Mouse (Mus musculus) lung, embryonic 16.5 days (tissue): ENCODE results near the gene Csdc2. TPM values are rescaled to one million over a fixed set of nuclear protein-coding genes. Genes with fewer than 3 reads are reported as not detected.
"Not testable (repeated sequence)": the region's sequence is repeated elsewhere in the genome, so short reads cannot be mapped to it uniquely, and the experiment has no call there.

Experiments
- ATAC-seq: fragments of 200-750 bp; cut with Nextera tagmentation; 2 replicates; pipeline ENCODE4 v1.8.0; 2017; ENCODE audit warnings: low read depth, mild to moderate bottlenecking, moderate library complexity
- H3K27ac ChIP-seq: fragments of 300-500 bp; sonication (generic); 2 replicates; pipeline ENCODE4 v1.5.1; 2014; ENCODE audit warnings: mild to moderate bottlenecking, control low read depth, low read length
- H3K27me3 ChIP-seq: fragments of 300-500 bp; sonication (generic); 2 replicates; pipeline ENCODE4 v1.6.1; 2014; ENCODE audit warnings: low read depth, low read length, mixed read lengths; ENCODE audit not compliant: control insufficient read depth, insufficient read depth
- H3K36me3 ChIP-seq: fragments of 300-500 bp; sonication (generic); 2 replicates; pipeline ENCODE4 v1.6.1; 2014; ENCODE audit warnings: low read length; ENCODE audit not compliant: control insufficient read depth, insufficient read depth
- H3K4me1 ChIP-seq: fragments of 300-500 bp; sonication (generic); replicated peaks from 2 replicates; pipeline ENCODE4 v1.6.1; 2014; ENCODE audit warnings: low read length, mixed read lengths; ENCODE audit not compliant: control insufficient read depth, insufficient read depth
- H3K4me2 ChIP-seq: fragments of 300-500 bp; sonication (generic); 2 replicates; pipeline ENCODE4 v1.6.1; 2014; ENCODE audit warnings: low read depth, low read length, control low read depth
- H3K4me3 ChIP-seq: fragments of 300-500 bp; sonication (generic); 2 replicates; pipeline ENCODE4 v1.5.1; 2014; ENCODE audit warnings: mild to moderate bottlenecking, low read length, control low read depth
- H3K9ac ChIP-seq: fragments of 300-500 bp; sonication (generic); 2 replicates; pipeline ENCODE4 v1.6.1; 2014; ENCODE audit warnings: low read length, control low read depth
- H3K9me3 ChIP-seq: fragments of 300-500 bp; sonication (generic); 2 replicates; pipeline ENCODE4 v1.6.1; 2016; ENCODE audit warnings: low read length; ENCODE audit not compliant: control insufficient read depth
- WGBS: fragments of 180-500 bp; shearing (Covaris S2); extraction: QIAGEN DNeasy Blood & Tissue Kit; methylation state at CpG from one replicate; pipeline ENCODE4 v1.1.7; 2014; 5-methylcytosine and 5-hydroxymethylcytosine counted together
- polyA plus RNA-seq: library from polyadenylated mRNA; unstranded; fragments of >200 nt; fragmentation: Nextera tagmentation; extraction: Ambion mirVana; gene quantifications from 2 replicates; pipeline ENCODE4 v1.2.1, GENCODE M21; 2015

The Csdc2 gene
- polyA plus RNA-seq, 1 experiment from 2014 or later = 10.0 TPM

DNA sequence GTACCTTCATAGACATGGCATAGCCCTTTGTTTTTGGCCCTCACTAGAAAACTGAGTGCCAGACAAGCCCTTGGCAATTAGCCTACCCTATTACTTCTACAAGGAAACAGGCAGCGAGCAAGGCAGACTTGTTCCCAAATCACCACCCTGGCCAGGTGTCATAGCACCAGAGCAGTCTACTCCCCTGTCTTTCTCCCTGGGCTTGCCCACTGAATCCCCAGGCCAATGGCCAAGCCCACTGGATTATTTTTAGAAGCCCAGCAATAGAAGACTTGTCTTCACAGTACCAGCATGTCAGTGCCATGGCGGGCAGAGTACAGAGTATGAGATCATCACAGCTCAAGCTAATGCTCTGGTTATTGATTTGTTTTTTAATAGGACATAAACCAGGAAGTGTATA lies 37.8 kb upstream of the Csdc2 start:
- H3K4me1 ChIP-seq = 0 out of 2 replicates have a peak, but pooled peaks cover under 1% of the 10 kb centered on the region
- no peak overlapping the region for H3K9ac ChIP-seq
- no peak overlapping the region for H3K27ac ChIP-seq
- 82% methylated on average over 2 of the region's 2 CpGs for WGBS
- no peak overlapping the region for H3K4me2 ChIP-seq
- H3K36me3 ChIP-seq = peaks cover 24% of the 10 kb centered on the region
- no peak for ATAC-seq
- H3K27me3 ChIP-seq = no peaks in the 10 kb centered on the region
- no peaks in the 10 kb centered on the region for H3K9me3 ChIP-seq
- no peak overlapping the region for H3K4me3 ChIP-seq

GRCm38 (mm10) chr15:81904939-81905338 lies 31.6 kb upstream of the Csdc2 start:
- peaks cover 43% of the 10 kb centered on the region for H3K36me3 ChIP-seq
- no peak overlapping the region for H3K4me3 ChIP-seq
- no peak overlapping the region for H3K27ac ChIP-seq
- no peaks in the 10 kb centered on the region for H3K4me1 ChIP-seq
- no peaks in the 10 kb centered on the region for H3K27me3 ChIP-seq
- ATAC-seq = 0 out of 2 replicates have a peak, but pooled peaks have one; percentile 17
- 36% methylated on average over 2 of the region's 2 CpGs for WGBS
- H3K9ac ChIP-seq = no peak overlapping the region
- H3K9me3 ChIP-seq = no peaks in the 10 kb centered on the region
- H3K4me2 ChIP-seq = no peak overlapping the region

DNA sequence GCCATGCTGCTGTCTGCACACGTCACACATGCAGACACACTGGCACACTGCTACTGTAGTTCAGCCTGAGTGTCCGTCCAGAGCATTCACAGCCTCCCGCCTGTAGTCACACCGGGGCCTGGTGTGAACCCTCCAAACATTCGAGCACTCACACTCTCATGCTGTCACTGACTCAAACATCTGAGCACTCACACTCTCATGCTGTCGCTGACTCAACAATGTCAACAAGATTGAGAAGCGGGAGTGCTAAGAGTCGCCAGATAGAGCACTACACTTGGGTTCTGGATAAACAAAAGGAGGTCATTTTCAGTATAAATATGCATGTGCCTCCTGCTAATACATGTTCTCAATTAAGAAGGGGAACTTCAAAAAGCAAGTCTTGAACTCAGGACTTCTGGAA lies 28.6 kb upstream of the Csdc2 start:
- 71% methylated on average over 8 of the region's 8 CpGs for WGBS
- Histone ChIP-seq H3K27ac (no peak overlapping the region), H3K4me3 (no peak overlapping the region), H3K9me3 (no peaks in the 10 kb centered on the region), H3K4me2 (no peak overlapping the region), H3K27me3 (no peaks in the 10 kb centered on the region), H3K36me3 (peaks cover 41% of the 10 kb centered on the region), H3K9ac (no peak overlapping the region), H3K4me1 (no peaks in the 10 kb centered on the region)
- ATAC-seq = no peak

DNA sequence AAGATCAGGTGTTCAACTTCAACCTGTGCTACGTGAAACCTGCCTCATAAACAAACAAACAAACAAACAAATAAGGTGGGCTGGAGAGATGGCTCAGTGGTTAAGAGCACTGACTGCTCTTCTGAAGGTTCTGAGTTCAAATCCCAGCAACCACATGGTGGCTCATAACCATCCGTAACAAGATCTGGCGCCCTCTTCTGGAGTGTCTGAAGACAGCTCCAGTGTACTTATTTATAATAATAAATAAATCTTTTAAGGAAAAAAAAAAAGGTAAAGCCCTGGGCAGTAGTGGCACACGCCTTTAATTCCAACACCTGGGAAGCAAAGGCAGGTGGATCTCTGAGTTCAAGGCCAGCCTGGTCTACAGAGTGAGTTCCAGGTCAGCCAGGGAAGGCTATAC lies 27.8 kb upstream of the Csdc2 start:
- H3K9me3 ChIP-seq, H3K27me3 ChIP-seq, H3K4me2 ChIP-seq, H3K27ac ChIP-seq, H3K4me3 ChIP-seq, H3K4me1 ChIP-seq, H3K9ac ChIP-seq, ATAC-seq: not testable (repeated sequence)
- peaks cover 46% of the 10 kb centered on the region for H3K36me3 ChIP-seq
- WGBS = 92% methylated on average over 4 of the region's 4 CpGs

- Histone ChIP-seq H3K36me3 (peaks cover 46% of the 10 kb centered on the region), H3K27ac (no peak overlapping the region), H3K4me2 (no peak overlapping the region), H3K9ac (no peak overlapping the region), H3K4me1 (no peaks in the 10 kb centered on the region), H3K4me3 (no peak overlapping the region), H3K9me3 (no peaks in the 10 kb centered on the region), H3K27me3 (no peaks in the 10 kb centered on the region)
- WGBS = 62% methylated on average over 2 of the region's 2 CpGs
- no peak for ATAC-seq
Measured at GRCm38 (mm10) chr15:81912498-81912897, 24.1 kb upstream of the Csdc2 start.

- Histone ChIP-seq H3K27ac (no peak overlapping the region), H3K9me3 (no peaks in the 10 kb centered on the region), H3K4me1 (no peaks in the 10 kb centered on the region), H3K4me2 (no peak overlapping the region), H3K9ac (no peak overlapping the region), H3K4me3 (no peak overlapping the region), H3K27me3 (no peaks in the 10 kb centered on the region), H3K36me3 (peaks cover 43% of the 10 kb centered on the region)
- WGBS = 79% methylated on average over 5 of the region's 5 CpGs
- ATAC-seq = no peak
Measured at GRCm38 (mm10) chr15:81914668-81915067, 21.9 kb upstream of the Csdc2 start.

DNA sequence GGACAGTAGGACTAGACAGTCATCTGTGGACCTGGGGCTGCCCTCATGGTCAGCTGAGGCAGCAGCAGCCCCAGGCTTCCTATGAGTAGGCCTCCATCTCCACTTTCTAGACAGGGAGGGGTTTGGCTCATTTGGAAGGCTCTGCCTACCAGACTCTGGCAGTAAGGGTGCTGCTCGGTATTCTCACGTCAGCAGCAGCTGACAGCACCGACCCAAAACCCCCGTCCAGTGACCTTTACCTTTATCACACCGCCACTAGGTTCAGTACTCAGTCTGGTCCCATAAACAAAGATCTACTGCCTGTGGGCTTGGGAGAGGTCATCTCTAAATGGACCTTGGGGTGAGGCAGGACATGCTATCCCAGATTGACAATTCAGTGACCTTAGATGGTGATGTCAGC lies 20.9 kb upstream of the Csdc2 start:
- Histone ChIP-seq H3K4me3 (no peak overlapping the region), H3K4me2 (no peak overlapping the region), H3K9ac (no peak overlapping the region), H3K36me3 (peaks cover 33% of the 10 kb centered on the region), H3K27me3 (no peaks in the 10 kb centered on the region), H3K4me1 (no peaks in the 10 kb centered on the region), H3K9me3 (no peaks in the 10 kb centered on the region), H3K27ac (no peak overlapping the region)
- 71% methylated on average over 5 of the region's 5 CpGs for WGBS
- no peak for ATAC-seq

GRCm38 (mm10) chr15:81917201-81917600 lies 19.4 kb upstream of the Csdc2 start:
- Histone ChIP-seq H3K4me3 (no peak overlapping the region), H3K9ac (no peak overlapping the region), H3K36me3 (peaks cover 33% of the 10 kb centered on the region), H3K9me3 (no peaks in the 10 kb centered on the region), H3K4me2 (no peak overlapping the region), H3K27ac (no peak overlapping the region), H3K27me3 (no peaks in the 10 kb centered on the region), H3K4me1 (no peaks in the 10 kb centered on the region)
- 85% methylated on average over 12 of the region's 12 CpGs for WGBS
- ATAC-seq = no peak

GRCm38 (mm10) chr15:81917621-81918463 lies 18.7 kb upstream of the Csdc2 start:
- ATAC-seq = peak; percentile 66
- H3K27ac ChIP-seq = no peak overlapping the region
- 45% methylated on average over 6 of the region's 6 CpGs for WGBS

More at GRCm38 (mm10) chr15:81917621-81918463, 18.7 kb upstream of the Csdc2 start:
- Histone ChIP-seq H3K27me3 (no peaks in the 10 kb centered on the region), H3K9me3 (no peaks in the 10 kb centered on the region), H3K4me3 (no peak overlapping the region), H3K36me3 (peaks cover 26% of the 10 kb centered on the region), H3K9ac (no peak overlapping the region), H3K4me1 (no peaks in the 10 kb centered on the region), H3K4me2 (no peak overlapping the region)
